Mouse (Mus musculus): ENCODE results near the gene Fam126a.

The Fam126a gene

DNA sequence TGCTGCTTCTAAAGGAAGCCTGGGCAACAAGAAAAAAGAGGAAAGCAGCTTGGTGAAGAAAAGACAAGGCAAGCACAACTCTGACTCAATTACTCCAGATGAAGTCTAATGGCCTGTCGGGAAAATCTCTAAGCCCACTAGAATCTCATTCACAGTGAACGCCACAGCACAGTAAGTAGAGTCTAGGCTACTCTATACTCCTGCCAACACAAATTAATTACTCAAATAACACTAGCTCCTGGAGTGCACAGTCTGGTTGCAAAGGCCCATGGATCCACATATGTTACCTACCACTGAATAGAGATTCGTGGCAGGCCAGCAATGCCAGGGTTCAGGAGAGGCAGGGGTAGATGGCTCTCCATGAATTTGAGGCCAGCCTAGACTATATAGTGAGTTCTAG, 40.5 kb downstream of the Fam126a start:
- DNase-seq (ENCODE audit: low spot score), result no peak

GRCm38 (mm10) chr5:23987792-23988191, 42.7 kb downstream of the Fam126a start:
- no peak for DNase-seq (ENCODE audit: low spot score)

GRCm38 (mm10) chr5:23982081-23982480, 48.4 kb downstream of the Fam126a start:
- no peak for DNase-seq (ENCODE audit: low spot score)

GRCm38 (mm10) chr5:23978516-23978915, 52.0 kb downstream of the Fam126a start:
- DNase-seq (ENCODE audit: low spot score), result no peak

DNA sequence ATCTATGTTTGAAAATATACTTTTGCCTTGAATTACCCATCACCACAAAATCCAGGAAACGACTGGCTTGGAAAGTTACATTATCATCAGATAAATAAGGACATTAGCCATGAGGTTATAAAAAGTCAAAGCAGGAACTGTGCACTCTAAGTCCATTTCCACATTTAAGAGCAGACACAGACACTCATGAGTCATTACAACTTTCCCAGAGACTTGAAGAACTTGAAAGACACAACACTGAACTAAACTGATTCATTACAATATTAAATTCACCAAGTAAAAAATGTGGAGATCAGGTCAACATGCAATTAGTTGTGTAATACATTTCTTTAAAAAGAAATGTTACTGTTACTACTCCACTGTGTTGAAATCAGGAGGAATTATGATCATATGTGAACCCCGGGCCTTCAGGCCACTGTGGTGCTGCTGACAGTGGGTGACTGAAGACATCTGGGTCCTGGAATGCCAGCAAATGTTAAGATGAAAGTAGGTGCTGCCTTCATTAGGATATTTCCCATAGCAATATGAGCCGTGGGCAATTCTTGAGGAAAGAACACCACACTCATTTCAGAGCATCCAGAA, 55.4 kb downstream of the Fam126a start:
- DNase-seq (ENCODE audit: low spot score), result no peak

DNA sequence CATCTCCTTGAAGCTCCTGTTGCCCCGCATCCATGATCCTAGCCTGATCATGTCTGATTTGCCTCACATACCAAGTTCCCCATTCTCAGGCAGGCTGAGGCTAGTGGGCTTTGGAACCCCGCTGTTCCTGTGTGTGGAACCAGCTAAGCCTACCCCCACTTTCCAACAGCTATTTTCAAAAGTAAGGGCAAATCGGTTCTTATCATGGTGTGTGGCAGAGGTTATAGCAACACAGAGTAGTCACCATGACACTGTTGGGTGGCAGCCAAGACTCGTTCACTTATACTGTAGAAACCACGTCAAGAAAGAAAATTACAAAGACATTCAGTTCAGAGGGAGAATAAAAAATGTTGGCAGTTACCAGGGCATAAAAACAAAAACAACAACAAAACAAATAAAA, 62.8 kb downstream of the Fam126a start:
- DNase-seq (ENCODE audit: low spot score), result no peak

GRCm38 (mm10) chr5:23964599-23965165, 65.8 kb downstream of the Fam126a start:
- no peak for DNase-seq (ENCODE audit: low spot score)

- no peak for DNase-seq (ENCODE audit: low spot score)
Observed at GRCm38 (mm10) chr5:23953047-23953446, 77.4 kb downstream of the Fam126a start.

DNA sequence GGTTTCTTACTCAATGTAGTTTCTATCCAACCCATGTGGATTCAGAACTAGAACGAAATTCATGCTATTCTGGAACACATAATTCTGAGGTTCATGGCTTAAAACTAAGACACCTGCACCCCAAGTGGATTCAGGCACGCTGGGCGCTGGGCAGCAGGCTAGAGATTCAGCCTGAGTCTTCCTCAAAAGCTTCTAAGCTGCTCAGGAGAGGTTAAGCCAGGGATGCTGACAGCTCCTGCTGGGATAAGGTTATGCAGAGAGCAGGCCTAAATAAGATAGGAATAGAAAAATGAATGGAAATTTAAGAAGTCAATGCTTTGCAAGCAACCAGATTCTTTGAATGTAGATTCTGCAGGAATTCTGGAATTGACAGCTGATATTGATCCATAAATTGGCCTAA, 82.4 kb downstream of the Fam126a start:
- DNase-seq (ENCODE audit: low spot score), result no peak

DNA sequence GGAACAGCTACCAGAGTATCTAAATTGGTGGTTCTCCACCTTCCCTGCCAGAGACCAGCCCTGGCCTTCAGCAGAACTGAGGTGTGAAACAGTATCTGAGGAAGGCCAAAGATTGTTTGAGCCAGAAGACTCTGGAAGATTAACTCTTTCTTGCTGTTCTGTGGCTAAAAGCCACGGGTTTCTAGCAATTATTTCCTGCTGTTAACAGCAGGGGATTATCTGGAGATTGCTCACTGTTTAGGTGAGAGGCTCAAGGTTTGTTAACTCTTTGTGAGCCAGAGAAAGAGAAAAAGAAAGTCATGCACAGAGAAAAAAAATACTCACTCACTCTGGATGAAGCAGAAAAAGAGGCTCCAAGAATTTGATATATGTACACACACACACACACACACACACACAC, 85.4 kb downstream of the Fam126a start:
- DNase-seq (ENCODE audit: low spot score), result no peak

DNA sequence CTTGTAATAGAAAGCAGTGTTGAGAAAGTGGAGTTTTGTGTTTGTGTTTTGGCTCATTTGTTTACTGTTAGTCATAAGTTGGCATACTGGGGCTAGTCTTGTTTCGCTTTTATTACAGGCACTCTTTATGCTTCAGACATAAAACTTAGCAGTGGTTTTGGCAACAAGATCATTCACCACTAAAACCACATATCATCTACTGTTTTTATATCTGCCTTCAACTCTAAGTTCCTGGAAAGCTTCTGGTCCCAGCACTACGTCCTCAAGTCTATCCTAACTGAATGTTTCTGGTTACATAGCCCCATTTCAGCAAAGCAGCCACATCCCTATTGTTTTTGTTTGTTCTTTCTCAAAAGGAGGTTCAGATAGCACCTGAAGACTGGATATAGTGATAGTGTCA, 87.0 kb downstream of the Fam126a start:
- DNase-seq (ENCODE audit: low spot score), result no peak

DNA sequence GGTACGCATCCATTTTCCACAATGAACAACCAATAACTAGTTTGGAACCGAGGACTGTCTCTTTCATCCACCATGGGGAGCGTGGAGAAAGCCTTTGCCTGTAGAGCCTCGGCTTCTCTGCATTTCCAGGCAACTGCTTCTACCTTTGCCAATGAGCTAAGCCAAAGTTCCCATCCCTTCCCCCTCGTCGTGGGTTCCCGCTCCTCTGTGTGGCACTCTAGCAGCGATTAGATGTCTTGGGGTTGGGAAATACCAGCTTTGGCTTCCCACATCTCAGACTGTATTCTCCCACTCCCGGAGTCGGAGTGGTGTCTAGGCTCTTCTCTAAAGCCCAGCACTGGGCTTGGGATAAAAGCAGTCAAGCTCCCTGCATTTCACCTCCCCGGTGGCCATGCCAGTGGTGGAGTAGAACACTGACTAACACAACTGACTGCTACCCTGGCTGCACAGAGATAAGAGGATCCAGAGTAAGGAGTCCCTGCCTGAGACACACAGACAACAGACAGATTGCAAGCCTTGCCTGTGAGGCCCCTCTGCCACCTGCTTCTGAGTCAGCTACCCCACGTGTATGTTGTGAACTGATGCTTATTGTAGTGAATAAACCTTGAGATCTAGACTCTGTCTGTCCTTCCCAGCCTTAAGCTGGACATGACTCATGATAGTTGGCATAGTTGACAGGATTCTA, 106.9 kb downstream of the Fam126a start:
- peak; percentile 11 for DNase-seq (ENCODE audit: low spot score)

GRCm38 (mm10) chr5:23922516-23923291, 107.8 kb downstream of the Fam126a start:
- peak; percentile 18 for DNase-seq (ENCODE audit: low spot score)

GRCm38 (mm10) chr5:23921316-23921715, 109.2 kb downstream of the Fam126a start:
- DNase-seq (ENCODE audit: low spot score), result no peak

DNA sequence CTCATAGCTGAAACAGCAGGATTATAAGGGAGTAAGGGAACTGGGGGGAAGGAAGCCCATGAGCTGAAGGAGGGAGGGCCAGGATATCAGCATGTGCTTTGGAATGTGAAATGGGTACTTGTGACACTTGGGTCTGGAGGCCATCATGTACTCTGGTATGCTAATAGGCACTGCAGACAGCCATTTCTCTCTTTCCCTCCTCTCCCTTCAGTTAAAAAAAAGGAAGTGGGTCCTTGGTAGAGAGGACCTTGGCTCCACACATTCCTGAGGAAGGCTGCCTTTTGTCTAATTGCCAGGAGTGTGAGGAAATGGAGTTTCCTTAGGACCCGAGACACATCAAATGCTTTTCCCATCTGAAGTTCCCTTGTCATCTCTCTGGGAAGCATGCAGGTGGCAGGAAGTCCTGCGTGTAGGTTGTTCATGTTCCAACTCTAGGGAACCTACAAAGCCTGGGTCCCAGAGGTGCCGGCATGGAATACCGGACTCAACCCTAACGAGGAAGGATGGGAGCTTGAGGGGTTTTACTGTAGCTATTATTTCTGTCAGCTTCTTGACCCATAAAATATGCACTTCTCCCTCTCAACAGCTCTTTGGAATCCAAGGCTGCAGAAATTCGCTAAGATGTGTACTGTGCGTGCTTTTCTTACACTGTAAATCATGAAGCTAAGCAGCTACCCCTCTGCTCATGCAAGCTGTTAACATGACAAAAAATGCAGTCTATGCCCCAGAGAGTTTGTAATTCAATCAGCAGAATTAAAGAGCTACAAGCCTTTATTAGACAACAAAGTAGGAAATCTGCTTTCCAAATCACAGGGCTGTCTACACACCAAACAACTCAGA, 110.4 kb downstream of the Fam126a start:
- DNase-seq (ENCODE audit: low spot score), result no peak

DNA sequence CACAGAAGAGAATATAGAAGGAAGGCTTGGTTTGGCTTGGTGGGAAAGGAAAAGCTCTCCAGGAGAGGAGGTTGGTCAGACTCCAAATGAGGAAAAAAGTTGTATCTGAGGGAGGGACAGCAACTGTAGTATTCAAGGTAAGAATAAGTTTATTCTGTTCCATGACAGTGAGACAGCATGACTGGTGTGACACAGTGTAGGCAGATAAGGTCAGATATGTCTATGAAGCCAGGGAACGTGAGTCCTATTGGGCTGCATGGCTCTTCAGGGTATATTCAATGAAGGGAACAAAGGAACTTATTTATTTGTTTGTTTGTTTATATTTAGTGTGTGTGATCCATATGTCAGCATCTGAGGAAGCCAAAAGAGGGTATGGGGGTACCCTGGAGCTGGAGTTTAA, 113.2 kb downstream of the Fam126a start:
- DNase-seq (ENCODE audit: low spot score), result no peak

DNA sequence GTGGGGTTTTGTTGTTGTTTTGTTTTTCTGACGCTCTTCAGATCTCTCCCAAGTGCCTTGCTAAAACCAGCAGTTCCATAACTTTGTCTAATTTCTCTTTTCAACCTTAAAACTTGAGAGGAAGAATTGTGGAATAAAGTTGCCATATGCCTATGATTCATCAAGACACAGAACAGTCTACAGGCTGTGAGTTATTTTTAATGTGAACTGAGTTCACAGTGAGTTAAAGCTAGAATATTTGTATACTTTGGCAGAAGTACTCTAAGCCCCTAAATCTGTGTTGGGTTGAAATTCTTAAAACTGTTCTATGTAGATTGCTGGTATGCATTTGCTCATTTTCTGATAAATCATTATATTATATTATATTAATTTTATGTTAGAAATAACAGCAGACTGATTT, 118.9 kb downstream of the Fam126a start:
- no peak for DNase-seq (ENCODE audit: low spot score)

DNA sequence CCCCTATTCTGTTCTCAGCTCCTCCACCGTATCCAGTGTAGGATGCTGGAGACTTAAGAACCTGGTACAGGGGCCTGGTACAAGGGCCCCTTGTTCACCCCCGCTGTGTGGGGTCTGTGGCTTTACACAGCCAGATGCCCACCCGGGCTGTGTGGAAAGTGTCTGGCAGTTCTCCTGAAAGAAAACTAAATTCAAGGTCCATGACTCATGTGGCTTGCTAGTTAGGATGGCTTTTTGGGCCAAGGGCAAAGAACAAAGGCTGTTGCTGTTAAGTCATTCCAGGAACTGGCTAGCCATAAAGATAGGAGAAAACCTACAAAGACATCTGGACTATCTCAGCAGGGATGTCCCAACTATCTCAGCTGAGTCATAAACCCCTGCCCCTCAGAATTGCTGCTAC, 121.2 kb downstream of the Fam126a start:
- no peak for DNase-seq (ENCODE audit: low spot score)

DNA sequence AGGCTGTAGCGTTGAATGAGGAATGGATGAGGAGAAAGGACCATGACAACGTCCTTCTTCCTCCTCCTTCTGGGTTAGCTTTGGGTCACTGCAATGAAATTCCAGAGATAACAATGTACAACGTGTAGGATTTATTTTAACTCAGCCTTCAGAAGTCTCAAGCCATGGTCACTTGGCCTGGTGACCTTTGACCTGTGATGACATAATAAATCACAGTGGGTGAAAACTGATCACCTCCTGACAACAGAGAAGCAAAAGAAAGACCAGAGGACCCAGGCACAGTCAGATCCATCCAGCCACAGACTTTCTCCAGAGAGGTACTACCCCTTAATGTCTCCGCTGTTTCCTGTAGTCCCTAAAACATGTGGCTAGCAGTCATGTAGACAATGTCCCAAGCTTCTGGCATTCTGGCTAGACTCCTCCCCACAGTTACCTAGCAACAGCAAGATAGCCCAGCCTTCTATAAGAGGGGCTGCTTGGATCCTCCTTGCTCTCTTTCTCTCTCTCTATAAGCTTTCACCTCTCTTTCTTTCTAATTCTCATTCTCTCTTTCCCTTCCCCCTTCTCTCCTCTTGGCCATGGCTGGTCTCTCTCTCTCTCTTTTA, 121.9 kb downstream of the Fam126a start:
- DNase-seq (ENCODE audit: low spot score), result peak; percentile 70

DNA sequence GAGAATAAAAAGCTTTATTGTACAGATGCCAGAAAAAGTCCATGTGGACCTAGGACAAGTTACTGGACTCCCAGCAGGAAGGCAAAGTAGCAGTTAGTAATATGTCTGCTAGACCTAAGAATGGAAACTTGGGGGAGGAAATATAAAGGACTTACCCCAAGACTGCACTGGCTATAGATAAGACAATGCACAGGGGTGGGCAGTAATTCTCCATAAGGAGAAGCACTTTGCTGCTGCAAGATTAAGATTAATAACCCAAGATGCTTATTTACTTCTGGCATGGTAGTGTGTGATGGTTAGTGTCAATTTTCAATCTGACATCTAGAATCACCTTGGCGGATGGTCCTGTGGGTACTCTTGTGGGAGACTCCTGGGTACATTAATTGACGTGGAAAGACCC, 128.3 kb downstream of the Fam126a start:
- no peak for DNase-seq (ENCODE audit: low spot score)

GRCm38 (mm10) chr5:23900190-23900589, 130.3 kb downstream of the Fam126a start:
- DNase-seq (ENCODE audit: low spot score), result no peak

Data from embryo, embryonic 10 days (tissue).